Mouse (Mus musculus) retina, embryonic 14.5 days (tissue): ENCODE measurements around the gene Ccl2.

Experiments used
- DNase-seq: peaks from one replicate; pipeline ENCODE4 v3.0.0-alpha.2; 2015; ENCODE audit warnings: low spot score

Gene Ccl2

GRCm38 (mm10) chr11:82035356-82035755 is at the start of gene Ccl2:
Ccl2 (plus strand) TSS chr11:82035571.
- no peak for DNase-seq

DNA sequence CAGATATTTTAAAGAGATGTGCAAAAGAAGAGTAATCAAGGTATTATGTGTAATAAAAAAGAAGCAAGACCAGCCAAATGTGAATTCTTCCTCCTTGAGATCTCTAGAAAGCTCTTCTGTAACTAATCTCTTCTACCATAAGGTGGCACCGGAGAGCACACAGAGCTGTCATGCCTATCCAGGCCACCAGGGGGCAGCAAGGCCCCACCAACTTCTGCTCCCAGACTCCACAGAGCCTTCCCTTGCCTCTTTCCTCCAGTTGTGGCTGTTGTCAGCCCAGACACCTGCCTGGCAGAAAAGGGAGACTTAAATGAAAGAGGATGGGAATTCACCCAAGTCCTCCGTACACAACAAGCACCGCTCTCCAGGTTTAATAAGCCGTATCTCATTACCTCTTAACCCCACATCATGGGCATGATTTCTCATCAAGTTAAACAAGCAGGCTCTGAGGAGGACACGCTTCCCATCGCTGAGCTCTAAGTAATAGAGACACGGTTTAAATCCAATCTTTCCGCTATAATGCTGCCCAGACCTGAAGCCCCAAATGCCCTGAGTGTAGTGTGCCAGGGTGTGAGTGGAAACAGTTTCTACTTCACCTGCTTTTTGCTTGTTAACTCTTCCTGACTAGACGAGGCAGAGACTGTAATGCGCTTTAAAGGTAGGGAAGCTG is 39.1 kb upstream of the Ccl2 start:
- peak; percentile 87 for DNase-seq

DNA sequence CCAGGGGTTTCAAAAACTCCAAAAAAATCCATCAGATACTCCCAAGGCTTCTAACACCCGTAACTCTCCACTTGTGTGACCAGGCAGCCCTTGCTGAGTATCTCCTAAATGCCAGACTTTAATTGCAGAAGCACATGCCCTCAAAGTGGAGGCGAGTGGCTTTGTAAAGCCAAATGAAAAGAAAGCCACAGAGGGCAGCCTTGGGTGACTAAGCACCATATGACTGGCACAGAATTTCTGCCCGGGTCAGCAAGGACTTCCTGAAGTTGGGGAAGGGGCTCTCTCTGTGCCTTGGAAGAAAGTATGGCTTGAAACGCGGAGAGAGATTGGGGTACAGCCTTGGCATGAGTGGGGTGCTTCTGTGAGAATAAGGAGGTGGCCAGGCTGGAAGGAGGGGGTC is 38.3 kb upstream of the Ccl2 start:
- DNase-seq, result no peak

GRCm38 (mm10) chr11:81998646-81999045 is 36.7 kb upstream of the Ccl2 start:
- no peak for DNase-seq

- DNase-seq, result no peak
Observed at GRCm38 (mm10) chr11:81999469-81999868, 35.9 kb upstream of the Ccl2 start.

DNA sequence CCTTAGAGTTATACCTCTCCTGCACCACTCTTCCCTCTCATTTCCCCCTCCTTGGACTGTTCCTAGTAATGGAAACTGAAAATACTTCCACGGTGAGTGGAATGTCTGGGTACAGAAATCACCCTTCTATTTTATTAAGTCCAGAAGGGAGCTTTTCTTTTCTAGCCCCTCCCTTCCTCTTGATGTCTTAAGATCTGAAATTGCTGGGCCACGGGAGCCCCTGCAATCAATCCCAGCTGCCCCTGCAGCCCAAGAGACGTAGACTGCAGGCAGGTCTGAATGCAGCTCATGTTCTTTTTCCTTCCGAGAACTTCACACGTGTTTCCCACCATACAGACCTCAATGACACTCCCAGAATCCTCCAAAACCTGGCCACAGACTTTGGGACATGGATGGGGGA is 34.8 kb upstream of the Ccl2 start:
- DNase-seq, result no peak

DNA sequence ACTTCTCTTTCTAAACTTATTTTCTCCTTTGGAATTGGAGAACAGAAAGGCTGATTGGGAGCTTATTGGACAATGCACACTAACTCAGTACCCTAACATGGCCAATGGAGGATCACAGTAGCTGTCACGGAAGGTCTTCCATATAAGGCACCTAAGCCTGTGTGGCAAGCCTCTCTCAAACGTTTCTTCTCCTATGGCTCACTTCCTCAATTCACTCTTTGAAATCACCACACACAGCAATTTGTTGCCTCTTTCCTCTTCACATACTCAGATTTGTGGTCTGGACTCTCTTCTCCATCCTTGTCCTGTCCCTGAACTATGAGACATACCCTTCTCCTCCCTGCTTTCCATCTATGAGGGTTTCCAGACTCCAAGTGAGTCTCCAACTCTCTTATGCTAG is 30.6 kb upstream of the Ccl2 start:
- DNase-seq, result no peak

DNA sequence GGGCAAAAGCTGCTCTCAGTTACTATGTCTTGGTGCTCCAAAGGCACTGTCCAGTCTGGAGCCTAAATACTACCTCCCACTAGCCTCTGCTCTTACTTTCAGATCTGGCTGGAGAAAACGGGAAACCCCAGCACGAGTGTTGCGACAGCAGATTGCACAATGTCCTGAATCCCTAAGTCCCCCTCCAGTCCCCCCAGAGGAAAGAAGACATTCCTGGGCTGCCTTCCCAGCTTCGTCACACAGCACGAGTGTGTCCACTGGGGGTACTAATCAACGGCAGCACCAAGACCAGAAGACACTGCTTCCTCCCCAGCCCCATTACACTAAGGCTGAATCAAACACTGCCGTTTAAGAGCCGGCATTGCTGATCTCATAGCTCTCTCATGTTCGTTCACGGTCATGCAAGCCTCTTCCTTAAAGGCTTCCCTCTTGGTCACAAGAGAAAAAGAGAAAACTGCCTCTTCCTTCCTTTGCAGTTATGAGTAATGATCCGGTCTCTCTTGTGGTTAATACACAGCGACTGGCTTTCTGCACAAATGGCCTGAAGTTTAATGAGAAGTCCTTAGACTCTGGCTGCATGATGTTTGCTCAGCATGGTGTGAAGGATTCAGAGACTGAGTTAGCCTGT is 28.5 kb upstream of the Ccl2 start:
- DNase-seq, result no peak

DNA sequence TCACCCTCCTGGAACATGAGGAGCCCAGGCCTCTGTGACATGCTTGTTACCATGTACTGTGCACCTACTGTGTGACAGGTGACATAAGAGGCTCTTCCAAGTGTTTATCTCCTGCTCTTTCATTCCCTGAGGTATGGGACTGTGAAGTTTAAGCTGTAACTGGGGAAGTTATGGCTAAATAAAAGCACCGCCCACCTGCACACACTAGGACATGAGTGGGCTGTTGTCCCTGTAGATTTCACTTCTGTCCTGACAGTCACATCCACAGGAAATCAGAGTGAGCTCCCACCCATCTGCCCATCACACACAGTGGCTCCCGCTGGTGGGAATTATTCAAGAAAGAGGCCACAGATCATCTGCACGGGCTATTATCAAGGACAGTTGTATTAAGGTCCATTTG is 25.3 kb upstream of the Ccl2 start:
- DNase-seq, result no peak

GRCm38 (mm10) chr11:82011411-82012193 is 23.8 kb upstream of the Ccl2 start:
- no peak for DNase-seq

DNA sequence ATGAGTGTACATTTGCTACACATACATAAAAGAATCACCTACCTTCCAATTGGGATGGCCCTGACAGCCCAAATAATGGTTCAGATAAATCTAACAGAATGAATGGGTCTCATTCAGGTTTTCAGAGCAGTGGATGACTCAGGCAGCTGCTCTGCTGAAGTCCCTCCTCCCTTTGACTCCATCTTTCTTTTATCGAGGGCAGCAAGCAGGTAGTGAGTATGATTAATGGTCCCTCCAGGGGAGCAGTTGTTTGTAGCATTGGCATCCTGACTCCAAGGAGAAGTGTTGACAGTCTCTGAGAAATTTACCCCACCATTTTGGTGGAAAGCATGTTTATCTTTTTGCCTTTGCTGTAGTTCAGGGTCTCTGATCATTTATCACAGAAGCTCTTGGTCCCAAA is 21.6 kb upstream of the Ccl2 start:
- no peak for DNase-seq

GRCm38 (mm10) chr11:82015066-82015465 is 20.3 kb upstream of the Ccl2 start:
- no peak for DNase-seq

- no peak for DNase-seq
Observed at GRCm38 (mm10) chr11:82016181-82016780, 19.1 kb upstream of the Ccl2 start.

- DNase-seq, result no peak
Observed at GRCm38 (mm10) chr11:82019389-82019788, 16.0 kb upstream of the Ccl2 start.

DNA sequence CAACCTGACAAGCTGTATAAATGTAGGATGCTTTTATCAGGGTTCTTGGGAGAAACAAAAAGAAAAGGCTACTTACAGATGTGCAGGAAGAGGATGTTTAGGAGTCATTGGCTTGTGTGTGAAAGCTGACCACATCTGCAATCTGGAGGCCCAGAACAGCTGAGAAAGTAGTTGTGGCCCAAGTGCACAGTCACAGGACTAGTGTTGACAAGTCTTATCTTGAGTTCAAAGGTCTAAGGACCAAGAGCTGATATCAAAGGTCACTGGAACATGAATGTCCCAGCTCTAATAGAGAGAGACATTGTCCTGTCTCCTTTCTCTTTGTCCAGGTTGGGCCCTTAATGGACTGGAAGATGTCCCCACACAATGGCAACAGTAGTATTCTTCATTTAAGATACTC is 15.6 kb upstream of the Ccl2 start:
- no peak for DNase-seq

DNA sequence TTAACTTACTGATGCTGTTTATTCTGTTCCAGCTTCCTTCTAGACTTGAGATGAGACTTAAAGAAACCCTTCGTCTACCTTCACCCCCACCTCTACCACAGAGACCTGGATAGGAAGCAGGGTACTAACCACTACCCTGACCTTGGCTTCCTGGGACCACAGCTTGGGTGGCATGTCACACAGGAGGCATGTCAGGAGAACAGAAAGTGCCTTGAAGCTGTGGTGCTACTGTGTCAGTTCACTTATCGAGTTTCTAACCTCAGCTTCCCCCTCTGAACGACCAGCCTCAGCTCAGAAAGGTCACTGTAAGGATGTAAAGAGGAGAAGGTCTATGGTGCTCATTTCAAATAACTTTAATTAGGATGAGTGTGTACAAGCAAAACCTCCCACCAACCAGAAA is 14.0 kb upstream of the Ccl2 start:
- DNase-seq, result no peak

GRCm38 (mm10) chr11:82022504-82023056 is 12.8 kb upstream of the Ccl2 start:
- no peak for DNase-seq

- no peak for DNase-seq
Observed at GRCm38 (mm10) chr11:82023769-82024168, 11.6 kb upstream of the Ccl2 start.

- no peak for DNase-seq
Observed at GRCm38 (mm10) chr11:82030171-82030570, 5.2 kb upstream of the Ccl2 start.

GRCm38 (mm10) chr11:82032136-82032535 is 3.2 kb upstream of the Ccl2 start:
- DNase-seq, result no peak

GRCm38 (mm10) chr11:82032678-82033344 is 2.6 kb upstream of the Ccl2 start:
- no peak for DNase-seq

- DNase-seq, result no peak
Observed at GRCm38 (mm10) chr11:82034446-82034845, 925 bp upstream of the Ccl2 start.
